Mouse (Mus musculus): ENCODE measurements around the gene Ccr5. TPM values are rescaled to one million over a fixed set of nuclear protein-coding genes. Genes with fewer than 3 reads are reported as not detected.

Gene Ccr5
- polyA plus RNA-seq, 1 experiment, result 7.6 TPM

GRCm38 (mm10) chr9:124101723-124102122, 19.6 kb upstream of the Ccr5 start, which contains the start of gene Ccr2:
Gene Ccr2, plus strand, starts transcription at chr9:124101950.
- Histone ChIP-seq H3K27ac (ENCODE audit: insufficient read depth, low read length) (no peak within 1 kb of the TSS), H3K4me1 (ENCODE audit: control insufficient read depth, insufficient read depth, low read length) (no peaks in the 10 kb centered on the region), H3K9ac (ENCODE audit: low read depth, poor library complexity, severe bottlenecking) (no peak within 1 kb of the TSS), H3K27me3 (ENCODE audit: control insufficient read depth, insufficient read depth, low read length, poor library complexity, severe bottlenecking) (no peaks in the 10 kb centered on the region; the same call in 1 of the 2 replicates), H3K4me3 (ENCODE audit: low read depth, low read length) (no peak within 1 kb of the TSS), H3K9me3 (replicated peaks; ENCODE audit: control insufficient read depth, insufficient read depth, low read length, poor library complexity, severe bottlenecking) (no peaks in the 10 kb centered on the region), H3K36me3 (ENCODE audit: control insufficient read depth, insufficient read depth, low read length, poor library complexity, severe bottlenecking) (no peaks in the 10 kb centered on the region)
- TF ChIP-seq POLR2A (IDR thresholded peaks at IDR 0.05; ENCODE audit: insufficient read depth, low read length), result no peak
- no peak for TF ChIP-seq EP300 (IDR thresholded peaks at IDR 0.05; ENCODE audit: insufficient read depth, low read depth, low read length)

- H3K27me3 ChIP-seq (ENCODE audit: control insufficient read depth, insufficient read depth, low read length, poor library complexity, severe bottlenecking), result no peaks in the 10 kb centered on the region; the same call in 1 of the 2 replicates
- no peaks in the 10 kb centered on the region for H3K36me3 ChIP-seq (ENCODE audit: control insufficient read depth, insufficient read depth, low read length, poor library complexity, severe bottlenecking)
- no peaks in the 10 kb centered on the region for H3K4me1 ChIP-seq (ENCODE audit: control insufficient read depth, insufficient read depth, low read length)
- no peaks in the 10 kb centered on the region for H3K9me3 ChIP-seq (replicated peaks; ENCODE audit: control insufficient read depth, insufficient read depth, low read length, poor library complexity, severe bottlenecking)
- no peak overlapping the region for H3K9ac ChIP-seq (ENCODE audit: low read depth, poor library complexity, severe bottlenecking)
- TF ChIP-seq EP300 (IDR thresholded peaks at IDR 0.05; ENCODE audit: insufficient read depth, low read depth, low read length) (no peak), POLR2A (IDR thresholded peaks at IDR 0.05; ENCODE audit: insufficient read depth, low read length) (no peak), CTCF (IDR thresholded peaks at IDR 0.05; ENCODE audit: low read depth, low read length) (no peak)
- no peak overlapping the region for H3K27ac ChIP-seq (ENCODE audit: insufficient read depth, low read length)
- H3K4me3 ChIP-seq (ENCODE audit: low read depth, low read length), result no peak overlapping the region
Observed at GRCm38 (mm10) chr9:124103199-124103598, 18.1 kb upstream of the Ccr5 start.

- H3K4me1 ChIP-seq (ENCODE audit: control insufficient read depth, insufficient read depth, low read length), result no peaks in the 10 kb centered on the region
- no peak for TF ChIP-seq POLR2A (IDR thresholded peaks at IDR 0.05; ENCODE audit: insufficient read depth, low read length)
- TF ChIP-seq EP300 (IDR thresholded peaks at IDR 0.05; ENCODE audit: insufficient read depth, low read depth, low read length), result no peak
- TF ChIP-seq CTCF (IDR thresholded peaks at IDR 0.05; ENCODE audit: low read depth, low read length), result no peak
- H3K27ac ChIP-seq (ENCODE audit: insufficient read depth, low read length), result no peak overlapping the region
- H3K9me3 ChIP-seq (replicated peaks; ENCODE audit: control insufficient read depth, insufficient read depth, low read length, poor library complexity, severe bottlenecking), result no peaks in the 10 kb centered on the region
- no peaks in the 10 kb centered on the region for H3K36me3 ChIP-seq (ENCODE audit: control insufficient read depth, insufficient read depth, low read length, poor library complexity, severe bottlenecking)
- no peak overlapping the region for H3K4me3 ChIP-seq (ENCODE audit: low read depth, low read length)
- H3K9ac ChIP-seq (ENCODE audit: low read depth, poor library complexity, severe bottlenecking), result no peak overlapping the region
- no peaks in the 10 kb centered on the region; the same call in 1 of the 2 replicates for H3K27me3 ChIP-seq (ENCODE audit: control insufficient read depth, insufficient read depth, low read length, poor library complexity, severe bottlenecking)
Observed at GRCm38 (mm10) chr9:124105196-124105595, 16.1 kb upstream of the Ccr5 start.

- H3K4me3 ChIP-seq (ENCODE audit: low read depth, low read length), result no peak overlapping the region
- no peaks in the 10 kb centered on the region; the same call in 1 of the 2 replicates for H3K27me3 ChIP-seq (ENCODE audit: control insufficient read depth, insufficient read depth, low read length, poor library complexity, severe bottlenecking)
- H3K27ac ChIP-seq (ENCODE audit: insufficient read depth, low read length), result no peak overlapping the region
- H3K4me1 ChIP-seq (ENCODE audit: control insufficient read depth, insufficient read depth, low read length), result no peaks in the 10 kb centered on the region
- H3K9me3 ChIP-seq (replicated peaks; ENCODE audit: control insufficient read depth, insufficient read depth, low read length, poor library complexity, severe bottlenecking), result no peaks in the 10 kb centered on the region
- no peaks in the 10 kb centered on the region for H3K36me3 ChIP-seq (ENCODE audit: control insufficient read depth, insufficient read depth, low read length, poor library complexity, severe bottlenecking)
- H3K9ac ChIP-seq (ENCODE audit: low read depth, poor library complexity, severe bottlenecking), result no peak overlapping the region
- TF ChIP-seq EP300 (IDR thresholded peaks at IDR 0.05; ENCODE audit: insufficient read depth, low read depth, low read length) (no peak), CTCF (IDR thresholded peaks at IDR 0.05; ENCODE audit: low read depth, low read length) (no peak), POLR2A (IDR thresholded peaks at IDR 0.05; ENCODE audit: insufficient read depth, low read length) (no peak)
Observed at GRCm38 (mm10) chr9:124107232-124107631, 14.1 kb upstream of the Ccr5 start.

- H3K4me3 ChIP-seq (ENCODE audit: low read depth, low read length), result no peak overlapping the region
- H3K36me3 ChIP-seq (ENCODE audit: control insufficient read depth, insufficient read depth, low read length, poor library complexity, severe bottlenecking), result no peaks in the 10 kb centered on the region
- H3K27ac ChIP-seq (ENCODE audit: insufficient read depth, low read length), result no peak overlapping the region
- no peaks in the 10 kb centered on the region; the same call in 1 of the 2 replicates for H3K27me3 ChIP-seq (ENCODE audit: control insufficient read depth, insufficient read depth, low read length, poor library complexity, severe bottlenecking)
- H3K9ac ChIP-seq (ENCODE audit: low read depth, poor library complexity, severe bottlenecking), result no peak overlapping the region
- H3K9me3 ChIP-seq (replicated peaks; ENCODE audit: control insufficient read depth, insufficient read depth, low read length, poor library complexity, severe bottlenecking), result no peaks in the 10 kb centered on the region
- TF ChIP-seq EP300 (IDR thresholded peaks at IDR 0.05; ENCODE audit: insufficient read depth, low read depth, low read length) (no peak), POLR2A (IDR thresholded peaks at IDR 0.05; ENCODE audit: insufficient read depth, low read length) (no peak), CTCF (IDR thresholded peaks at IDR 0.05; ENCODE audit: low read depth, low read length) (no peak)
- no peaks in the 10 kb centered on the region for H3K4me1 ChIP-seq (ENCODE audit: control insufficient read depth, insufficient read depth, low read length)
Observed at GRCm38 (mm10) chr9:124108356-124109127, 12.8 kb upstream of the Ccr5 start.

GRCm38 (mm10) chr9:124111997-124112396, 9.3 kb upstream of the Ccr5 start:
- TF ChIP-seq EP300 (IDR thresholded peaks at IDR 0.05; ENCODE audit: insufficient read depth, low read depth, low read length), result no peak
- TF ChIP-seq CTCF (IDR thresholded peaks at IDR 0.05; ENCODE audit: low read depth, low read length), result no peak
- TF ChIP-seq POLR2A (IDR thresholded peaks at IDR 0.05; ENCODE audit: insufficient read depth, low read length), result no peak
- H3K4me3 ChIP-seq (ENCODE audit: low read depth, low read length), result no peak overlapping the region

More at GRCm38 (mm10) chr9:124111997-124112396, 9.3 kb upstream of the Ccr5 start:
- H3K27me3 ChIP-seq (ENCODE audit: control insufficient read depth, insufficient read depth, low read length, poor library complexity, severe bottlenecking), result no peaks in the 10 kb centered on the region
- H3K9me3 ChIP-seq (replicated peaks; ENCODE audit: control insufficient read depth, insufficient read depth, low read length, poor library complexity, severe bottlenecking), result no peaks in the 10 kb centered on the region
- no peak overlapping the region for H3K27ac ChIP-seq (ENCODE audit: insufficient read depth, low read length)
- H3K9ac ChIP-seq (ENCODE audit: low read depth, poor library complexity, severe bottlenecking), result no peak overlapping the region
- H3K36me3 ChIP-seq (ENCODE audit: control insufficient read depth, insufficient read depth, low read length, poor library complexity, severe bottlenecking), result no peaks in the 10 kb centered on the region
- no peaks in the 10 kb centered on the region for H3K4me1 ChIP-seq (ENCODE audit: control insufficient read depth, insufficient read depth, low read length)
